Mouse (Mus musculus) brain, embryonic 14.5 days (tissue): ENCODE measurements around the gene Gm5737.

Experiments used
- CTCF ChIP-seq: fragments of 200-500 bp; IDR thresholded peaks from 2 replicates; pipeline ENCODE4 v1.5.1; 2012; ENCODE audit warnings: inconsistent platforms, mild to moderate bottlenecking, moderate library complexity, borderline replicate concordance; ENCODE audit not compliant: insufficient read depth, insufficient read length; ENCODE audit errors: extremely low read depth
- POLR2A ChIP-seq: fragments of 200-500 bp; IDR thresholded peaks from 2 replicates; pipeline ENCODE4 v1.6.1; 2012; ENCODE audit warnings: mild to moderate bottlenecking, inconsistent platforms, borderline replicate concordance; ENCODE audit not compliant: poor library complexity, insufficient read depth, insufficient read length, severe bottlenecking; ENCODE audit errors: extremely low read depth

DNA sequence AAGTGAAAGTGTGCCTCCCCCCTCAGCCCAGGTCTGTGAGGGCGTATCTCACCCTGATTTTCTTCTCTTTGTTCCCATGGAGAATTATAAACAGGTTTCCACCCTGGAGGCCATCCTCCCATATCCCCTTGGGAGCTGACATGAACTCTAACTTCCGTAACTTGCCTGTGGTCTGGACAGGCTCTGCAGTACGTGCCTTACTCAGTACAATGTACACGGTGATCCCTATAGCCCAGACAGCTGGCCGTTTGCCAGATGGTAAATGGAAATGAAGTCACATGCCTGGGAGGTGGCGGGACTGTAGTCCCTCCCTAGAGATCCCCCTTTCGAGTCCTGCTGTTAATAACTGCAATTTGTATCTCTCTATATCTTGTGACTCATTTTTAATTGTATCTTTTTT lies 52.9 kb downstream of the Gm5737 start:
- TF ChIP-seq CTCF (no peak), POLR2A (no peak)
